Comparison of ENCODE assay signal across 8 mouse cellular contexts in genomic region chr11:90369605-90370004, GRCm38 (mm10). TPM values are rescaled to one million over a fixed set of nuclear protein-coding genes. Genes with fewer than 3 reads are reported as not detected.
DNase-seq lines count a peak whose midpoint lies in the region; ATAC-seq and TF ChIP-seq lines count a peak whose summit lies in the region.

No protein-coding gene starts in this region.

- H3K4me3 ChIP-seq in hindbrain, embryonic 12.5 days, result no peak overlapping the region
- peak overlapping the region; percentile 2 for H3K4me3 ChIP-seq in lung, adult 2 months (replicated peaks; ENCODE audit: extremely low read depth, low read depth, low read length)

- peak; percentile 58 for ATAC-seq in hindbrain, embryonic 12.5 days (ENCODE audit: low FRiP score)

- peak; percentile 82 for DNase-seq in Muller cell, postnatal 12 days (ENCODE audit: inconsistent ontology term)
- peak; percentile 79 for DNase-seq in cerebellum, adult 9-11 months
- DNase-seq in frontal cortex, postnatal 36 days (ENCODE audit: low spot score in 2 of 2), result peak; percentile 96 to 98
- DNase-seq in layer of hippocampus, adult 9-11 months, result peak; percentile 97
- peak; percentile 68 for DNase-seq in lung, adult 2 months
- peak; percentile 82 for DNase-seq in ovary, postnatal 14 days (ENCODE audit: low spot score)
- no peak for DNase-seq in T-cell, adult 2 months (ENCODE audit: low spot score)

- H3K9ac ChIP-seq in hindbrain, embryonic 12.5 days, result peak overlapping the region; percentile 8; the same call in 1 of the 2 replicates

- no peak for TF ChIP-seq POLR2A in lung, adult 2 months (IDR thresholded peaks at IDR 0.05; ENCODE audit: borderline replicate concordance, extremely low read depth, low read depth, low read length)

- H3K4me2 ChIP-seq in hindbrain, embryonic 12.5 days (replicated peaks), result 0 out of 2 replicates have a peak overlapping the region, but pooled peaks have one; percentile 19

- H3K36me3 ChIP-seq in hindbrain, embryonic 12.5 days, result no peaks in the 10 kb centered on the region

- H3K27ac ChIP-seq in hindbrain, embryonic 12.5 days, result peak overlapping the region; percentile 79

- no peaks in the 10 kb centered on the region for H3K9me3 ChIP-seq in hindbrain, embryonic 12.5 days (replicated peaks)

- TF ChIP-seq CTCF in lung, adult 2 months (IDR thresholded peaks at IDR 0.05; ENCODE audit: insufficient read depth, low read length), result no peak

- no peaks in the 10 kb centered on the region for H3K27me3 ChIP-seq in hindbrain, embryonic 12.5 days

- H3K4me1 ChIP-seq in hindbrain, embryonic 12.5 days, result peaks cover 30% of the 10 kb centered on the region
- peaks cover 26% of the 10 kb centered on the region for H3K4me1 ChIP-seq in lung, adult 2 months (ENCODE audit: control insufficient read depth, insufficient read depth, low read length)

- WGBS in hindbrain, embryonic 12.5 days, result 27% methylated on average over 8 of the region's 8 CpGs
- WGBS in lung, adult 2 months, result 11% methylated on average over 8 of the region's 8 CpGs

RNA-seq across cellular contexts. Expression of gene Hlf, which starts 21.1 kb away (rescaled TPM):
- 3.2 and 4.9 TPM in 2 replicates for polyA plus RNA-seq in hindbrain, embryonic 12.5 days (2016; fragmentation: Nextera tagmentation; extraction: Ambion mirVana)
- polyA plus RNA-seq in lung, adult 2 months (2012; rRNA removed), result 6.8 and 13.6 TPM in 2 replicates
